Mouse (Mus musculus): ENCODE results near the gene Usp48. TPM values are rescaled to one million over a fixed set of nuclear protein-coding genes. Genes with fewer than 3 reads are reported as not detected.
A peak's percentile ranks its signal among the peaks of the same experiment; 100 is the strongest.

The Usp48 gene
- polyA plus RNA-seq, 1 experiment from 2014 or later, result 62.9 TPM

- H3K27ac ChIP-seq (ENCODE audit: low read length), result no peak overlapping the region
- H3K4me3 ChIP-seq (ENCODE audit: low read length), result no peak overlapping the region
- no peak for ATAC-seq (ENCODE audit: low FRiP score, low TSS enrichment)
- peaks cover 24% of the 10 kb centered on the region for H3K27me3 ChIP-seq (ENCODE audit: insufficient read depth, low read length)
- no peak overlapping the region for H3K9ac ChIP-seq (replicated peaks; ENCODE audit: low read length)
- no peaks in the 10 kb centered on the region for H3K9me3 ChIP-seq (ENCODE audit: low read length)
- 0 out of 2 replicates have a peak overlapping the region, but pooled peaks have one; percentile 72 for H3K4me2 ChIP-seq (replicated peaks; ENCODE audit: low read depth, low read length)
- WGBS, result 91% methylated on average over 5 of the region's 5 CpGs
- H3K4me1 ChIP-seq (ENCODE audit: insufficient read depth, low read length), result peaks cover 19% of the 10 kb centered on the region
- H3K36me3 ChIP-seq (ENCODE audit: insufficient read depth, low read length), result no peaks in the 10 kb centered on the region
These were observed 72.2 kb downstream of the Usp48 start for GRCm38 (mm10) chr4:137665791-137666190.

DNA sequence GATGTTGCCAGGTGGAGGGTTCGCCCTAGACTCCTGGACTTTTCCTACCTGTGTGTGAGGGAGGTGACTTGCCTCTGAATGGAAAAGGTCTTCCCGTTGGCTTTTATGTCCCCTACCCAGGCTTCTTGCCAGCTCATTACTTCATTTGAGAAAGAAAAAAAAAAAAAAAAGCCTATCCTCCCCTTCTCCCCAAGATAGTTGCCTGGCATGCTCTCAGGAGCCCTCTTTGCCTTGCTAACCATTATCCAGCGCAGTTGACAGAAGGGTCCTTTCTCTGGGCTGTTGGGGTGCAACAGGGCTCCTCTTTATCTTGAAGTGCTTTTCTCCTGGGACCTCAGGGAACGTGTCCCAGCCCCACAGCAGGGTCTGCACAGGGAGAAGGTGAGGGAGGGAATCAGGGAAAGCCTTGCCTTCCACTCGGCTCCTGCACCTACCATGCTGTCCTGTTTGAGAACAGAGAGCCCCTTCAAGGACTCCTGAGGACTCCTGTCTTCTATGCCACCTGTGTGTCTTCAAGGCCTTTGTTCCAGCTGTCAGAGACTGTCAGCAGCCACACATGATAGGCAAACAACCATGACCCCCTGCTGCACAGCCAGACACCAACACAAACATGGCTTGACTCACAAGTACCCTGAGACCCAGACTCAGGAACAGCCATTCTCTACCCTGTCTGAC, 72.9 kb downstream of the Usp48 start:
- 62% methylated on average over 5 of the region's 5 CpGs for whole genome bisulfite sequencing
- ATAC-seq (ENCODE audit: low FRiP score, low TSS enrichment), result no peak
- H3K4me1 ChIP-seq (ENCODE audit: insufficient read depth, low read length), result peaks cover 15% of the 10 kb centered on the region
- H3K4me3 ChIP-seq (ENCODE audit: low read length), result no peak overlapping the region
- H3K27me3 ChIP-seq (ENCODE audit: insufficient read depth, low read length), result peaks cover 24% of the 10 kb centered on the region
- H3K9ac ChIP-seq (replicated peaks; ENCODE audit: low read length), result no peak overlapping the region
- no peaks in the 10 kb centered on the region for H3K9me3 ChIP-seq (ENCODE audit: low read length)
- H3K36me3 ChIP-seq (ENCODE audit: insufficient read depth, low read length), result no peaks in the 10 kb centered on the region
- H3K27ac ChIP-seq (ENCODE audit: low read length), result no peak overlapping the region
- no peak overlapping the region for H3K4me2 ChIP-seq (replicated peaks; ENCODE audit: low read depth, low read length)

GRCm38 (mm10) chr4:137666958-137667345, 73.4 kb downstream of the Usp48 start:
- ATAC-seq (ENCODE audit: low FRiP score, low TSS enrichment), result no peak
- no peaks in the 10 kb centered on the region for H3K9me3 ChIP-seq (ENCODE audit: low read length)
- no peak overlapping the region for H3K4me3 ChIP-seq (ENCODE audit: low read length)
- no peak overlapping the region for H3K27ac ChIP-seq (ENCODE audit: low read length)
- WGBS, result 65% methylated on average over 8 of the region's 8 CpGs
- H3K27me3 ChIP-seq (ENCODE audit: insufficient read depth, low read length), result peaks cover 24% of the 10 kb centered on the region
- H3K4me2 ChIP-seq (replicated peaks; ENCODE audit: low read depth, low read length), result no peak overlapping the region
- H3K9ac ChIP-seq (replicated peaks; ENCODE audit: low read length), result no peak overlapping the region
- H3K4me1 ChIP-seq (ENCODE audit: insufficient read depth, low read length), result peaks cover 11% of the 10 kb centered on the region
- no peaks in the 10 kb centered on the region for H3K36me3 ChIP-seq (ENCODE audit: insufficient read depth, low read length)

- H3K9ac ChIP-seq (replicated peaks; ENCODE audit: low read length), result no peak overlapping the region
- 38% methylated on average over 5 of the region's 5 CpGs for WGBS
- H3K27me3 ChIP-seq (ENCODE audit: insufficient read depth, low read length), result peaks cover 24% of the 10 kb centered on the region
- no peak overlapping the region for H3K27ac ChIP-seq (ENCODE audit: low read length)
- no peak for ATAC-seq (ENCODE audit: low FRiP score, low TSS enrichment)
- H3K4me2 ChIP-seq (replicated peaks; ENCODE audit: low read depth, low read length), result no peak overlapping the region
- peaks cover 11% of the 10 kb centered on the region for H3K4me1 ChIP-seq (ENCODE audit: insufficient read depth, low read length)
- no peaks in the 10 kb centered on the region for H3K9me3 ChIP-seq (ENCODE audit: low read length)
- no peak overlapping the region for H3K4me3 ChIP-seq (ENCODE audit: low read length)
- no peaks in the 10 kb centered on the region for H3K36me3 ChIP-seq (ENCODE audit: insufficient read depth, low read length)
These were observed 74.2 kb downstream of the Usp48 start for GRCm38 (mm10) chr4:137667747-137668146.

- no peak overlapping the region for H3K4me2 ChIP-seq (replicated peaks; ENCODE audit: low read depth, low read length)
These were observed 78.4 kb downstream of the Usp48 start for GRCm38 (mm10) chr4:137671711-137672500.

DNA sequence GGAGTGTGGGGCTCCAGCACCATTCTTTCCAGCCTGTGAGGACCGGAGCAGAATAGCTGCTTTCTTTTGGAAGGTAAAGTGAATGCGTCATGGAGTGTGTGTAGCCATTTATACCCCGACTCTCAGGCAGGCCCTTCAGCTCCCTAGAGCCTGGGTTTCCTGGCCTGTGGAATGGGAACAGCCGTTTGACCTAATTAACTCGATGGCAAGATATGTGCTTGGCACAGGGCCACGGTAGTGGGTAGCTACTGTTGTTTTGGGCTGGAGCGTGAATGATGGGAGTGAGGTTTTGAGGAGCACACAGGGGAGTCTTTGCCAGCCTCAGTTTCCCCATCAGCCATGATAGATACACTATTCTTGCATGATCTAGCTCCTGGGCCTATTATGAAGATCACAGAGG, 82.0 kb downstream of the Usp48 start:
- no peak overlapping the region for H3K27ac ChIP-seq (ENCODE audit: low read length)
- H3K4me1 ChIP-seq (ENCODE audit: insufficient read depth, low read length), result no peaks in the 10 kb centered on the region
- H3K4me3 ChIP-seq (ENCODE audit: low read length), result no peak overlapping the region
- no peak for ATAC-seq (ENCODE audit: low FRiP score, low TSS enrichment)
- H3K36me3 ChIP-seq (ENCODE audit: insufficient read depth, low read length), result no peaks in the 10 kb centered on the region
- no peak overlapping the region for H3K9ac ChIP-seq (replicated peaks; ENCODE audit: low read length)
- H3K4me2 ChIP-seq (replicated peaks; ENCODE audit: low read depth, low read length), result no peak overlapping the region
- 68% methylated on average over 7 of the region's 7 CpGs for WGBS
- H3K9me3 ChIP-seq (ENCODE audit: low read length), result no peaks in the 10 kb centered on the region
- peaks cover 11% of the 10 kb centered on the region for H3K27me3 ChIP-seq (ENCODE audit: insufficient read depth, low read length)

More at GRCm38 (mm10) chr4:137671711-137672500, 78.4 kb downstream of the Usp48 start:
- H3K4me3 ChIP-seq (ENCODE audit: low read length), result no peak overlapping the region
- ATAC-seq (ENCODE audit: low FRiP score, low TSS enrichment), result no peak
- H3K27ac ChIP-seq (ENCODE audit: low read length), result no peak overlapping the region
- H3K9ac ChIP-seq (replicated peaks; ENCODE audit: low read length), result no peak overlapping the region
- 0 out of 2 replicates have a peak, but pooled peaks cover 2% of the 10 kb centered on the region for H3K27me3 ChIP-seq (ENCODE audit: insufficient read depth, low read length)
- no peaks in the 10 kb centered on the region for H3K36me3 ChIP-seq (ENCODE audit: insufficient read depth, low read length)
- WGBS, result 69% methylated on average over 13 of the region's 13 CpGs
- H3K4me1 ChIP-seq (ENCODE audit: insufficient read depth, low read length), result no peaks in the 10 kb centered on the region; the same call in 1 of the 2 replicates
- H3K9me3 ChIP-seq (ENCODE audit: low read length), result no peaks in the 10 kb centered on the region

DNA sequence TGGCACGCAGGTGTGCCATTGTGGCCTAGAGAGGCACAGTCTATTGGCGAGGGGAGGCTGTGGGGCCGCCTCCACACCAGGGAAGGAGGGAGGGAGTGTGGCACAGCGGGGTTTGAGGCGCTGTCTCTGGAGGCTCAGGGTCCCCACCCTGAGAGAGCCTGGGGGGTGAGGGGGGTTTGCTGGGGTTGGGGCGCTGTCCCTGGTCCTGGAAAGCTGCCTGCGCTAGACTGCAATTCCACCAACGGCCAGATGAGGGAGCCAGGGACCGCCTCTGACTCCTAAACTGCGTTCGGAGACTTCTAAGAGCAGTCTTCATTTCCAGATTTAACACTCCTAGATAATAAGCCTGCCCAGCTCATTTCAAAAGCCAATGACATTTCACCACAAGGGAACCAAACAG, 82.5 kb downstream of the Usp48 start:
- Histone ChIP-seq H3K9ac (replicated peaks; ENCODE audit: low read length) (no peak overlapping the region), H3K27ac (ENCODE audit: low read length) (no peak overlapping the region), H3K4me3 (ENCODE audit: low read length) (no peak overlapping the region), H3K27me3 (ENCODE audit: insufficient read depth, low read length) (peaks cover 16% of the 10 kb centered on the region), H3K4me1 (ENCODE audit: insufficient read depth, low read length) (no peaks in the 10 kb centered on the region), H3K4me2 (replicated peaks; ENCODE audit: low read depth, low read length) (no peak overlapping the region), H3K36me3 (ENCODE audit: insufficient read depth, low read length) (no peaks in the 10 kb centered on the region), H3K9me3 (ENCODE audit: low read length) (no peaks in the 10 kb centered on the region)
- 11% methylated on average over 11 of the region's 11 CpGs for WGBS
- no peak for ATAC-seq (ENCODE audit: low FRiP score, low TSS enrichment)

GRCm38 (mm10) chr4:137676700-137677484, 83.3 kb downstream of the Usp48 start:
- no peaks in the 10 kb centered on the region for H3K9me3 ChIP-seq (ENCODE audit: low read length)
- ATAC-seq (ENCODE audit: low FRiP score, low TSS enrichment), result no peak
- H3K27ac ChIP-seq (ENCODE audit: low read length), result no peak overlapping the region
- no peak overlapping the region for H3K4me2 ChIP-seq (replicated peaks; ENCODE audit: low read depth, low read length)
- no peak overlapping the region for H3K4me3 ChIP-seq (ENCODE audit: low read length)
- WGBS, result 54% methylated on average over 13 of the region's 13 CpGs
- H3K4me1 ChIP-seq (ENCODE audit: insufficient read depth, low read length), result peaks cover 6% of the 10 kb centered on the region
- no peaks in the 10 kb centered on the region for H3K36me3 ChIP-seq (ENCODE audit: insufficient read depth, low read length)
- peaks cover 25% of the 10 kb centered on the region for H3K27me3 ChIP-seq (ENCODE audit: insufficient read depth, low read length)
- H3K9ac ChIP-seq (replicated peaks; ENCODE audit: low read length), result no peak overlapping the region

GRCm38 (mm10) chr4:137677906-137678305, 84.4 kb downstream of the Usp48 start:
- H3K4me2 ChIP-seq (replicated peaks; ENCODE audit: low read depth, low read length), result no peak overlapping the region
- peaks cover 31% of the 10 kb centered on the region for H3K27me3 ChIP-seq (ENCODE audit: insufficient read depth, low read length)
- no peak for ATAC-seq (ENCODE audit: low FRiP score, low TSS enrichment)
- 84% methylated on average over 5 of the region's 5 CpGs for WGBS
- no peaks in the 10 kb centered on the region for H3K9me3 ChIP-seq (ENCODE audit: low read length)
- H3K36me3 ChIP-seq (ENCODE audit: insufficient read depth, low read length), result no peaks in the 10 kb centered on the region
- H3K4me1 ChIP-seq (ENCODE audit: insufficient read depth, low read length), result peaks cover 6% of the 10 kb centered on the region
- H3K4me3 ChIP-seq (ENCODE audit: low read length), result no peak overlapping the region
- H3K9ac ChIP-seq (replicated peaks; ENCODE audit: low read length), result no peak overlapping the region
- no peak overlapping the region for H3K27ac ChIP-seq (ENCODE audit: low read length)
